Mouse (Mus musculus) right cerebral cortex, postnatal 36 days (tissue): ENCODE results near the gene Shoc2.
A peak's percentile ranks its signal among the peaks of the same experiment; 100 is the strongest.
"Not testable (repeated sequence)": the region's sequence is repeated elsewhere in the genome, so short reads cannot be mapped to it uniquely, and the experiment has no call there.

Experiments used
- DNase-seq, 2 experiments: peaks; one replicate each; pipeline ENCODE4 v3.0.0; 2022; ENCODE audit warnings: low spot score in 2 of 2, mixed read lengths in 1 of 2

The Shoc2 gene

GRCm38 (mm10) chr19:53943802-53944785, at the start of gene Shoc2, which contains the start of gene Bbip1:
Shoc2 (plus strand) TSS chr19:53944306.
Bbip1 (minus strand) TSS chr19:53944627.
- peak; percentile 98 to 99 for DNase-seq

DNA sequence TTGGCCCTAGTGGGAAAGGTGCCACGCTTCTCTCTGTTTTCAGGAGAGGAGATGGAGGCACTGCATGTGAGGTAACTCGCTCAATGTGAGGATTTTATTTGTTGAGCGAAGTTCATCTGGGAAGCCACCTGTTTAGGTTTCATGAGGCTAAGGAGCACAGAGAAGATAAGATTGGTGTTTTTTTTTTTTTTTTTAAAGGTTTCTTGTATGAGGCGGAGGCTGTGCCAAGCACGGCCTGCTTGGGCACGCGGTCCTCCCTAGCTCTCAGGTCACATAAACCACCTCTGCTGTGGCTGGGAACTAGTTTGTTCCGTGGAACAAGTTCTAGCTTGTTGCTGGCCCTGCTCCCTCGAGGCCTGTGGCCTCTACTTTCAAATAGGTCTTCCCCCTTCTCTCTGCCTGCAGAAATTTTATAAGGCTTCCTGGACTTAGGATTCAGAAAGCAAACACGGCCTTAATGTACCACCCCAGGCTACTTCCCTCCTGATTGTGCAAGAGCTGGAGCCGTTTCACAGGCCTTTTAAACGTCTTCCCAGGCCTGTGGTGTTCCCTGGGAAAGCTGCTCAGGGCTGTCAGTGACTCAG, 49.5 kb upstream of the Shoc2 start:
- DNase-seq = no peak

- DNase-seq = no peak
Measured at GRCm38 (mm10) chr19:53898046-53898445, 46.1 kb upstream of the Shoc2 start.

DNA sequence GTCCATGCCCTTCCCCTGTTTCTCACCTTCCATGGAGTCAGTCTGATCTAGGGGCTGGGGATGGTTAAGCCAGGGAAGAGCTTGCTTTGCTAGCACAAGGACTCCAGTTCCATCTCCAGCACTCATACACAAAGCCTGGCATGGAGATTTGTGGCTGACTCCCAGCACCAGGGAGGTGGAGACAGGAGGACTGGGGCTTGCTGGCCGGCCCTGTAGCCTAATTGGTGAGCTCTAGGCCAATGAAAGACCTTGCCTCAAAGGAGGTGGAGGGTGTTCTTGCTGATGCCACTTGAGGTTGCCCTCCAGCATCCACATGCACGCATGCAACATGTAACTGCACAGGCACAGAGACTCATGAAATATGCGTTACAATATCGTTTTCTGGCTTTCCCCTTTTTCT, 45.6 kb upstream of the Shoc2 start:
- no peak for DNase-seq

GRCm38 (mm10) chr19:53898970-53899900, 44.9 kb upstream of the Shoc2 start:
- no peak for DNase-seq

DNA sequence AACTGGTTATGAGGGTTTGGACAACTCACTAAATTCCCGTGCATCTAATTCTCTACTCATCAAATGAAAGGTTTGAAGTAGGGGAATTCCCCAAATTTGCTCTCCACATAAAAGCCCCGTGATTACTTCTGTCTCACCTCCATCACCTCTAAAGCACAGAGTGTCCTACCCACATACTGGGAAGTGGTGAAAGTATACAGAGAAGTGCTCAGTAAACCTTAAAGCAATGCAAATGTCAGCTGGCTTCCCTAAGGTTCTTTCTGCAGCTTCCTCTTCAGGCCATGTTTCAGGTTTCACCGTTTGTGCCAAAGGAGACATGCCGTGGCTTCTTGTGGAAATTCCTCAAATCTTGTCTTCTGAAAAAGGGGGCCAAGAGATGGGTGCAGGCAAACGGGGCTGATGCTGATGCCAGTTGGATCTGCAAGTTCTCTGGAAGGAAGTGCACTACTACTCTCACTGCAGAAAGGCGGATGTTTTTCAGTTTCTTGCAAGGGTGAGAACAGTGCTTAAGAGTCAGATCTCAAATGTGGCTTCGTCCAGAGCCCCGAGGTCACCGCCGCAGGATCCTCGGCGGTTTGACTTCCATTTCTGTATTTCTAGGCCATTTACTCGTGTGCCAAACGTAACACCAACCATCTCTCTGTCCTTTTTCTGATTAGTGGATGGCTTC, 44.0 kb upstream of the Shoc2 start:
- DNase-seq = no peak

- no peak for DNase-seq
Measured at GRCm38 (mm10) chr19:53901931-53902738, 42.0 kb upstream of the Shoc2 start.

DNA sequence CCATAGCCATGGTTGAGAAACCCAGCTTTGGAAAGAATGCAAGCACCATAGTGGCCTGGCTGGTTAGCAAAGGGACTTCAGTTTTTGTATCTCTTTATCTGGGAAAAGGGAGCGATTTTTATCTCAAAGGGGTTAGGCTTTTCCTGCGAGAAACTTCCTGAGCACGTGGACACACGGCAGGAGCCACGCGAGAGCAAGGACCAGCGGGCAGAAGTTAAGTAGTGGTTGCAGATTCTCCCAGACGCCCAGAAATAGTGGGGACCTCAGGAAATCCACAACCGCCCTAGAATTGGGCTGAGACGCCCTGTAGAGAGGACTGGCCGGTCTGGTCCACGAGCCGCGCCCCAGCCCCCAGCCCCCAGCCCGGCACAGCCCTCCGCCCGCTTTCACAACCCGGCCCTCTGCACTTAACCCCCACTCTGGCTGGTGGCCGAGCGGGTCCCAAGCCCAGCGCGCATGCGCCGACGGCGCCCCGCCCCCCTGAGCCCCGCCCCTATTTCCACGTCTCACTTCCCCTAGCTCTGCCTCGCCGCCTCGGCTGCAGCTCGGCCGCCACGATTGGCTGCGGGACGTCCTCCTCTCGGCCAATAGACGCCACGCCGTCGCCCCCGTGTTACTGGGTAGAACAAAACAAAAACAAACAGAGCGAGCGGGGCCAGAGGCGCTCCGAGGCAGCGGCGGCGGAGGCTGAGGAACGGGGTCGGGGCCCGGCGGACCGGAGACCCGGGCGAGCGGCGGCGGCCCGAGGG, 41.2 kb upstream of the Shoc2 start:
- DNase-seq = peak; percentile 95 to 96

GRCm38 (mm10) chr19:53903507-53904321, 40.4 kb upstream of the Shoc2 start:
- peak; percentile 36 to 44 for DNase-seq

- DNase-seq = no peak
Measured at GRCm38 (mm10) chr19:53904833-53905480, 39.1 kb upstream of the Shoc2 start.

DNA sequence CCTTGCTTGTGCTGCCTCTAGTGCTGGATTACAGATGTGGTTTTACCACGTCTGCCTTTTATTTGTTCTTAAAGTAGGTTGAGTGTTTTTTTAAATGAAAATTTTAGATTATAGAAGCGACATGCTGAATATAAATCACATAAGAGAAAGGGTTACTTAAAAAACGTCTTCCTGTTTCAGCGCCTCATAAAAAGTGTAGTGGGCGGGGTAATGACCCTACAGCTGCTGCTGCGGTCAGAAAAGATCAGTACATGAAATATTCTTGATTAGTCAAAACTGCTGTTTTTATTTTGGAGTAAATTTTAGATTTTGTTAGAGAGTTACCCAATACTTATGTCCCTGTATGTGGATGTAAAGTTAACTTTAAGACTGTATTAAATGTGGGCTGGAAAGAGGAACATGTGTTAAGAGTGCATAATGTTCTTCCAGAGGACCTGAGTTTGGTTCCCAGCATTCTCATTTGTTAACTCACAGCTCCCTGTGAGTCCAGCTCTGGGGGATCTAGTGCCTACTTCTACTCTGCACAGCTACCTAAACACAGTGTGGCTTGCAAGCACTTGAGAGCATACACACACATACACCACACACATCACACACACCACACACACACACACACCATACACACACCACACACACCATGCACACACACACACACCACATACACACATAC, 37.9 kb upstream of the Shoc2 start:
- no peak for DNase-seq

DNA sequence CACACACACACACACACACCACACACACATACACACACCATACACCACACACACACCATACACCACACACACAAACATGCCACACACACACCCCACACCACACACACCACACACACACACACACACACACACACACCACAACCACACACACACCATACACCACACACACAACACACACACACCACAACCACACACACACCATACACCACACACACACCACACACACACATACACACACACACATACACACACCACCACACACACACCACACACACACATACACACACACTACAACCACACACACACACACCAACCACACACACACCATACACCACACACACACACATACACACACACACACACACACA, 37.4 kb upstream of the Shoc2 start:
- not testable (repeated sequence) for DNase-seq

- DNase-seq = no peak
Measured at GRCm38 (mm10) chr19:53914950-53915349, 29.2 kb upstream of the Shoc2 start.

GRCm38 (mm10) chr19:53919541-53919940, 24.6 kb upstream of the Shoc2 start:
- no peak for DNase-seq

DNA sequence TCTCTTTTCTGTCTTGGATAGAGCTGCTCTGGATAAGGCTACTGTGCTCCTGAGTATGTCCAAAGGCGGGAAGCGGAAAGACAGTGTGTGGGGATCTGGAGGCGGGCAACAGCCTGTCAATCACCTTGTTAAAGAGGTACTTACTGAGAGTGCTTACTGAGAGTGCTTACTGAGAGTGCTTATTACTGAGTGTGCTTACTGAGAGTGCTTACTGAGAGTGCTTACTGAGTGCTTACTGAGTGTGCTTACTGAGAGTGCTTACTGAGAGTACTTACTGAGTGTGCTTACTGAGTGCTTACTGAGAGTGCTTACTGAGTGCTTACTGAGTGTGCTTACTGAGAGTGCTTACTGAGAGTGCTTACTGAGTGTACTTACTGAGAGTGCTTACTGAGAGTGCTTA, 22.1 kb upstream of the Shoc2 start:
- not testable (repeated sequence) for DNase-seq

GRCm38 (mm10) chr19:53925338-53925751, 18.8 kb upstream of the Shoc2 start:
- no peak for DNase-seq

- no peak for DNase-seq
Measured at GRCm38 (mm10) chr19:53926705-53927104, 17.4 kb upstream of the Shoc2 start.

- no peak for DNase-seq
Measured at GRCm38 (mm10) chr19:53929218-53929617, 14.9 kb upstream of the Shoc2 start.
